Mouse (Mus musculus): ENCODE measurements around the gene Pbx1.

The Pbx1 gene

DNA sequence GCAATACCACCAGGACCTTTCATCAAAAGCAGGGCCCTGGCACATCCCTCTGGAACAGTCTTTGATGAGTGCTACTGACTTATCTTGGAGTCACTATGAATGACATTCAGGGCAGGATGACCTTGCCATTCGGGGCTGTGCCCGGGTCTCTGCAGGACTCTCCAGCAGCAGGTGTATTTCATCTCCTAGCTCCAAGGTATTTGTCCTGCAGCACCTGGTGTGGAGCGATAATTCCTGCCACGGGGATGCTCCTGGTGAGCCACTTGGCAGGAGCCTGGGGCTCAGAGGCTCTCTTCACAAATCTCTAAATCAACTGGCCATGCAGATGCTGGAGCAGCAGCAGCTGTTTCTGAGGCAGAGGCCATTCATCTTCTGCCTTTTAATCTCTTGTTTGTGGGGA, 340.4 kb downstream of the Pbx1 start:
- no peak for DNase-seq (ENCODE audit: low spot score in 2 of 2)

DNA sequence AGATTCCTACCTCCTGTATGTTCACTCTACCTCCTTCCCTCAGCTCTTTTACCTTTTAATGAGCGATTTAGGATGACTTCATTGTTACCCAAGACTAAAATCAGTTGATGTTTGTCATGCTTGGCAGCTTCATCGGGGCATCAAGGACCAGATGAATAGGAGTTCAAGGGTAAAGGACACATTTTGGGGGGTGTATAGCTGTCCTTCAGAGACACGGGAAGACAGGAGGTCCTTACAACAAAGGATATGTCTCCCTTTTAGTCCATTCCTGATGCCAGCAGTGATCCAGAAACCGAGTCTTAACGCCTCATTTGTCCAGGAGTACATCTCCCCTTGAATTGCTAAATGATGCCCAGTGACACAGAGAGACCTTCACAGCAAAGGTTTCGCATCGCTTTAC, 343.4 kb downstream of the Pbx1 start:
- DNase-seq (ENCODE audit: low spot score in 2 of 2), result no peak

DNA sequence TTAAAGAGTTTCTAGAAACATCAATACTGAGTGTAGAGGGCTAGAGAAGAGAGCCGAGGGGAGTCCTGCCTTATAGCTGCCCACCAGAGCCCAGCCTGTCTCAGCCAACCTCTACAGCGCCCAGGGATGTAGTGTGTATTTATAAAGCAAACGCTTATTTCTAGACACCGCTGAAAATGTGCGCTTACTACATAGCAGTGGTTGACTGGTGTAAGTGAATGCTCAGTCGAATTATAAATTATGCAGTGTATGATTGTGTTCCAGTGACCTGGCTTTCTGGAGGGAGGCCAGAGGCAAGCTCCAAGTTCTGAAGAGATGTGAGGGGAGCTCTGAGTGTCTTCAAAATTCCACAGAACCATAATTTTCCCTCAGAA, 352.7 kb downstream of the Pbx1 start:
- DNase-seq (ENCODE audit: low spot score in 2 of 2), result no peak

DNA sequence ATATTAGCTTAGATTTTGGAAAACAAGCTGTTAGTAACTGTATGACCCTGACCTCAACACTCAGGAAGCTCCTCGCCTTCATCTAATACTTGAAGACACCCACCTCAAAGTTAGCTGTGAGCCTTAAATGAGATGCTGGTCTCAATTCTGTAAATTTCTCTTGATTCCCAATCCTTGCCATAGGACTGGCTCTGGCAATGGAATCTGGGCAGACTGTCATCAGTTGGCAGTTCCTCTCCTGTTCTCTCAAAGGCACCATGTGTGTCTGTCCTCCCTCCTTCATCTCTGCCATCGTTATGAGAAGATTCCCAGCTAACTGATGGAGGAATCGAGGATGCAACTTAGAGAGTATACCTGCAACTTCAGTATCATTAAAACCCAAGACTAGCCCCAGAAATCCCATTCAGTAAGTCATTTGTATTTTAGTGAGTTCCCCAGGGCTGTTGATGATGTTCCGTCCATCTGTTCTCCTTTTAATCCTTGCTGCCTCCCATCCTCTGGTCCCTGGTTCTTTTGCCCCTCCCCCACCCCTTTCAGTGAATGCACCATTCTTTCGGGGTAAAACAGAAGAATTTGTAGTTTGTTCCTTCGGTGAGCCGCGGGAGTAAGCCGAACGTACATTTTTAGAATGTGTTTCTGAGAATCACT, 353.2 kb downstream of the Pbx1 start:
- no peak for DNase-seq (ENCODE audit: low spot score in 2 of 2)

DNA sequence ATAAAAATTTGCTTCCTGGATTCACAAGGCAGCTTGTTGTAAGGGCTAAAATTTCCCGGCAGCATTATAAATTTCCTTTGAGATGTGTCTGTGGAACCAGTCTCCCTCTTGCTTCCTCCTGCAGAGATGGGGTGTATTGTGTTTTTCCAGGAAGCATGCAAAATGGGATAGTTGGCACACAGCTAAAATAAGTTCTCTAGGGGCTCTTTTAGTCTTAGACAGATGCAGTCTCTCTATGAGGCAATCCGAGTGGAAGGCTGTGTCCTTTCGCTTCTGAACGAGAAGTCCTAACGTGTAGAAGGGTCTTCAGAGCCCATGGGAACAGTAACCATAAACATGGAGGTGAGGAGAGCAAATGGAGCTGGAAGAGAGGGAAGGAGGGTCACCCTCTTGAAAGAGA, 360.1 kb downstream of the Pbx1 start:
- no peak for DNase-seq (ENCODE audit: low spot score in 2 of 2)

DNA sequence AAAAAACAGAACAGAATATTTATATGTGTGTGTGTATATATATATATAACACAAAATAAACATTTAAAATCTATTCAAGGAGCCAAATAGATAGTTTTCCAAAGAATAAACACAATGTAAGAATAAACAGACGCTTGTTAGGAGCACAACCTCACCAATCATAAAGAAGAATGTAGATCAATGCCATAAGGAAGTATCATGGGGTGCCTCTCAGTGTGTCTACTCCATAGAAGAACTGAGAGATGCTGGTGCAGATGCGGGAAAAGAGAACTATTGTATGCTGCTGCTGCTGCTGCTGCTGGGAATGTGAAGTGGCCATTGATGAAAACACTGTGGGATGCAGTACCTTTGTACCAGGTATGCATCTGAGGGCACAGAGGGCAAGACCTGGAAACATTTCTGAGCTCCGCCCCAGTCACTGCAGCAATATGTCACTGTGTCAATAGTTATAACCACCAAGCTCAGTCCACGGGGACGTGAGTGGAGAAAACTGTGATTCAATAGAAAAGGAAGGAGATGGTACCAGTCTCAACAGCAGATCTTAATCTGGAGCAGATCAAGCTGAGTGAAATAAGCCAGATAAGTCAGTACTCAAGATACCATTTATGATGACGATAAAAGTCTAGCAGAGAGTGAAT, 361.7 kb downstream of the Pbx1 start:
- DNase-seq (ENCODE audit: low spot score in 2 of 2), result no peak

DNA sequence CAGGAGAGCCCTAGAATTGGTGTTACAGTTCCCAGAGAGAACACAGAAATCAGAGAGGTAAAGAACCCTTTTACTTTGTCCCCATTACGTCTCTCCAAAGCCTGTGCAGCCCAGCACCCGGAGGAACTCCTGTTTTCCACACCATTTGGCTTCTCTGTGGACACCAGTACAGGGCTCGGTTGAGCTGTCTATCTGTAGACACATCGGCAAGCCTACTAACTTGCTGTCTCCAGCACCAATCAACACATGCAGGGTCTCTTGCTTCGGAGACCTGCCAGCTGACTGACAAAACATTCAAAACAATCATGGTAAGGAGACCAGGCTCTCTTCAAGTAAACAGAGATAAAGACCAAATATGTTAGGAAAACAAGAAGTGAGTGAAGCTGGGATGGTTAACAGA, 362.3 kb downstream of the Pbx1 start:
- no peak for DNase-seq (ENCODE audit: low spot score in 2 of 2)
